In genomic region chr14:9393271-9393771, GRCm38 (mm10) we compare ENCODE assay signal across 9 mouse cellular contexts.
DNase-seq lines count a peak whose midpoint lies in the region; ATAC-seq and TF ChIP-seq lines count a peak whose summit lies in the region.
"Had no signal": no experiment of that assay in that cellular context is flagged by ENCODE, and none has a peak within 500 bp of the region (broad histone marks: within the 10 kb centered on the region; RNA-seq: fewer than 3 reads in every experiment).

No protein-coding gene starts in this region.

- peak; percentile 73 for ATAC-seq in forebrain, embryonic 14.5 days
- ATAC-seq in heart, postnatal 0 days (ENCODE audit: insufficient read depth, low read depth) = peak; percentile 89

- no peak for TF ChIP-seq EP300 in ES-Bruce4 (IDR thresholded peaks at IDR 0.05; ENCODE audit: insufficient read depth, low read depth, low read length)
- TF ChIP-seq EP300 in heart, postnatal 0 days (IDR thresholded peaks at IDR 0.05; ENCODE audit: low read depth) = peak; percentile 75; the same call in 1 of the 2 replicates

- peak; percentile 82 for TF ChIP-seq CTCF in ES-Bruce4 (IDR thresholded peaks at IDR 0.05; ENCODE audit: low read depth, low read length)
- peak; percentile 94 for TF ChIP-seq CTCF in brain, embryonic 14.5 days (IDR thresholded peaks at IDR 0.05; ENCODE audit: borderline replicate concordance, extremely low read depth, insufficient read depth, insufficient read length)
- peak; percentile 93 for TF ChIP-seq CTCF in heart, postnatal 0 days (IDR thresholded peaks at IDR 0.05; ENCODE audit: low read depth)
- peak; percentile 88 for TF ChIP-seq CTCF in lung, adult 2 months (IDR thresholded peaks at IDR 0.05; ENCODE audit: insufficient read depth, low read length)

- no peak overlapping the region for H3K27ac ChIP-seq in ES-Bruce4 (ENCODE audit: insufficient read depth, low read length)
- H3K27ac ChIP-seq in forebrain, embryonic 14.5 days (ENCODE audit: low read depth, low read length) = no peak overlapping the region
- peak overlapping the region; percentile 55; the same call in 1 of the 2 replicates for H3K27ac ChIP-seq in heart, postnatal 0 days (ENCODE audit: low read depth)
- H3K27ac ChIP-seq: limb, embryonic 12.5 days had no signal

- H3K4me2 ChIP-seq in forebrain, embryonic 14.5 days (ENCODE audit: low read length) = no peak overlapping the region
- no peak overlapping the region for H3K4me2 ChIP-seq in heart, postnatal 0 days (ENCODE audit: low read depth, low read length)
- H3K4me2 ChIP-seq: limb, embryonic 12.5 days had no signal

- no peaks in the 10 kb centered on the region for H3K36me3 ChIP-seq in ES-Bruce4 (ENCODE audit: control insufficient read depth, insufficient read depth, low read length, poor library complexity, severe bottlenecking)
- H3K36me3 ChIP-seq in forebrain, embryonic 14.5 days (ENCODE audit: control insufficient read depth, insufficient read depth, low read length) = no peaks in the 10 kb centered on the region
- H3K36me3 ChIP-seq in heart, postnatal 0 days (replicated peaks; ENCODE audit: control insufficient read depth, insufficient read depth, low read length) = no peaks in the 10 kb centered on the region
- H3K36me3 ChIP-seq: limb, embryonic 12.5 days had no signal

- peak; percentile 90 for DNase-seq in brain, embryonic 14.5 days (ENCODE audit: low read depth)
- peak; percentile 85 for DNase-seq in forebrain, embryonic 14.5 days (ENCODE audit: low spot score)
- peak; percentile 86 for DNase-seq in heart, postnatal 0 days (ENCODE audit: low spot score)
- peak; percentile 36 to 79 for DNase-seq in kidney, postnatal 36 days
- DNase-seq in lung, adult 2 months = peak; percentile 49
- DNase-seq in retina, postnatal 1 day = peak; percentile 72
- DNase-seq in urinary bladder, postnatal 25 days (ENCODE audit: low spot score) = peak; percentile 73

- no peak overlapping the region for H3K9ac ChIP-seq in ES-Bruce4 (ENCODE audit: low read depth, poor library complexity, severe bottlenecking)
- H3K9ac ChIP-seq in forebrain, embryonic 14.5 days (ENCODE audit: low read length) = no peak overlapping the region
- H3K9ac ChIP-seq in heart, postnatal 0 days (replicated peaks; ENCODE audit: low read depth, low read length) = no peak overlapping the region
- H3K9ac ChIP-seq: limb, embryonic 12.5 days had no signal

- no peaks in the 10 kb centered on the region for H3K9me3 ChIP-seq in ES-Bruce4 (replicated peaks; ENCODE audit: control insufficient read depth, insufficient read depth, low read length, poor library complexity, severe bottlenecking)
- no peaks in the 10 kb centered on the region for H3K9me3 ChIP-seq in forebrain, embryonic 14.5 days (replicated peaks; ENCODE audit: control insufficient read depth, low read length)
- H3K9me3 ChIP-seq in heart, postnatal 0 days (replicated peaks; ENCODE audit: control insufficient read depth, low read length) = no peaks in the 10 kb centered on the region
- H3K9me3 ChIP-seq: limb, embryonic 12.5 days had no signal

- 20% methylated on average over 4 of the region's 4 CpGs for WGBS in forebrain, embryonic 14.5 days
- 14% methylated on average over 4 of the region's 4 CpGs for WGBS in heart, postnatal 0 days
- WGBS in lung, adult 2 months = 11% methylated on average over 4 of the region's 4 CpGs

- no peak for TF ChIP-seq POLR2A in ES-Bruce4 (IDR thresholded peaks at IDR 0.05; ENCODE audit: insufficient read depth, low read length)
- TF ChIP-seq POLR2A in brain, embryonic 14.5 days (IDR thresholded peaks at IDR 0.05; ENCODE audit: borderline replicate concordance, extremely low read depth, insufficient read depth, insufficient read length, poor library complexity, severe bottlenecking) = no peak
- no peak for TF ChIP-seq POLR2A in lung, adult 2 months (IDR thresholded peaks at IDR 0.05; ENCODE audit: borderline replicate concordance, extremely low read depth, low read depth, low read length)

- H3K4me3 ChIP-seq in ES-Bruce4 (ENCODE audit: low read depth, low read length) = no peak overlapping the region
- no peak overlapping the region for H3K4me3 ChIP-seq in forebrain, embryonic 14.5 days (ENCODE audit: low read depth, low read length)
- H3K4me3 ChIP-seq in heart, postnatal 0 days (ENCODE audit: low read depth, low read length) = no peak overlapping the region
- no peak overlapping the region for H3K4me3 ChIP-seq in lung, adult 2 months (replicated peaks; ENCODE audit: extremely low read depth, low read depth, low read length)
- H3K4me3 ChIP-seq: limb, embryonic 12.5 days had no signal

- H3K27me3 ChIP-seq in ES-Bruce4 (ENCODE audit: control insufficient read depth, insufficient read depth, low read length, poor library complexity, severe bottlenecking) = no peaks in the 10 kb centered on the region
- H3K27me3 ChIP-seq in forebrain, embryonic 14.5 days (replicated peaks; ENCODE audit: control insufficient read depth, insufficient read depth, low read length) = no peaks in the 10 kb centered on the region
- H3K27me3 ChIP-seq in heart, postnatal 0 days (ENCODE audit: control insufficient read depth, insufficient read depth, low read length) = no peaks in the 10 kb centered on the region
- H3K27me3 ChIP-seq: limb, embryonic 12.5 days had no signal

- no peaks in the 10 kb centered on the region for H3K4me1 ChIP-seq in ES-Bruce4 (ENCODE audit: control insufficient read depth, insufficient read depth, low read length)
- H3K4me1 ChIP-seq in forebrain, embryonic 14.5 days (ENCODE audit: control insufficient read depth, insufficient read depth, low read length) = no peaks in the 10 kb centered on the region
- H3K4me1 ChIP-seq in heart, postnatal 0 days (ENCODE audit: control insufficient read depth, insufficient read depth) = no peaks in the 10 kb centered on the region
- H3K4me1 ChIP-seq in lung, adult 2 months (ENCODE audit: control insufficient read depth, insufficient read depth, low read length) = no peaks in the 10 kb centered on the region
- H3K4me1 ChIP-seq: limb, embryonic 12.5 days had no signal
